Mouse (Mus musculus) kidney, postnatal 14 days (tissue): ENCODE measurements around the gene Uimc1.

ENCODE experiments used
- DNase-seq: peaks from one replicate; pipeline ENCODE4 v3.0.0; 2022; ENCODE audit warnings: mixed read lengths

Gene Uimc1

DNA sequence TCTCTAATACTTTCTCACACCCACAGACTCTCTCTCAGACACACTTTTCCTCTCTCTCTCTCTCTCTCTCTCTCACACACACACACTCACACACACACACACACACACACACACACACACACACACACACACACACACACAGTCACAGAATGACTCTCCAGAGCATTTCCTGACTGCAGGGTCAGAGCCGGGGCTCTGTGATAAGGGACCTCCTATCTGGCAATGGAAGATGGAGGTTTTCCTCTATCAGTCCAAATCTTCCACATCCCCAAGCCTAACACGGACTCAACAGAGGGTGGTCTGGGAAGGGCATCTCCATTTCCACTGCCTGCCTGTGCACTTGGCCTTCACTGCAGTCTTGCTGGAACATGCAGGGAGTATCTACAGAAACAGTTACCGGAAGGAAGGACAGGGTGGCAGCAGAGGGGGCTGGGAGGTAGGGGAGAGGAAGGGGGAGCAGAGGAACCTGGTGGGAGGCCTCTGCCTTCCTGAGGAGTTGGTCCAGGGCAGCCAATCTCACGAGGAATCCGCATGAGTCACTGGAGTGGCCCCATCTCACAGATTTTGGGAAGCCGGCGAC lies 111.8 kb downstream of the Uimc1 start:
- no peak for DNase-seq

GRCm38 (mm10) chr13:54987405-54987804 lies 112.7 kb downstream of the Uimc1 start:
- DNase-seq = no peak

- DNase-seq = no peak
Observed at GRCm38 (mm10) chr13:54983614-54984013, 116.5 kb downstream of the Uimc1 start.

GRCm38 (mm10) chr13:54983001-54983400 lies 117.1 kb downstream of the Uimc1 start:
- no peak for DNase-seq

DNA sequence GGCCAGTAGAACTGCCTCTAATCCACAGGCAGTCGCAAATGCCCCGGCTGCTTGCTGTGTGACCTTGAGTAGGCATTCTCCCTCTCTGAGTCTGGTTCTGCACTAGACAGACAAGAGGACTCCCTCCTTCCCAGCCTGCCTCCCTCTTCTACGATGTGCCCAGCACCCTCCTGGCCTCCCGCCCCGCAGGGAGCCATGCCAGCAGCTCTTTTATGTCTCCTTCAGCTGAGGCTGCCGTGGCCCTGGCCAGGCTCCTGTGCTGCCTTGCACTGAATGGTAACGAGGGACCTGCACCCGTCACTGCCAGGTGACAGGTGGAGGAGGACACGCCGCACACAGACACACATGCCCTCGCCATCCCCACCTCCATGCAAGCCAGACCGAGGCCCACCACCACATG lies 119.1 kb downstream of the Uimc1 start:
- DNase-seq = no peak

- no peak for DNase-seq
Observed at GRCm38 (mm10) chr13:54978804-54979203, 121.3 kb downstream of the Uimc1 start.
